Mouse (Mus musculus) left cerebral cortex, adult 18-20 months (tissue): ENCODE results near the gene Hexim1. TPM values are rescaled to one million over a fixed set of nuclear protein-coding genes. Genes with fewer than 3 reads are reported as not detected.

Experiments used
- DNase-seq, 2 experiments: peaks; one replicate each; pipeline ENCODE4 v3.0.0; 2021 to 2022; ENCODE audit warnings: low spot score in 2 of 2, mixed read lengths in 1 of 2
- long read RNA-seq, 2 experiments: library from polyadenylated mRNA; stranded (forward); transcript quantifications; one replicate each; pipeline ENCODE4 v2.0.0; 2021
- total RNA-seq, 2 experiments: library from RNA; stranded (reverse); gene quantifications; 2 replicates each; pipeline ENCODE4 v1.2.3; 2021

The Hexim1 gene
- total RNA-seq, result 10 to 100 TPM; 42.6 to 52.8 TPM
- long read RNA-seq, experiment 1, transcript Hexim1-201 (1 exons, 3,495 nt), result major isoform, 17 of 17 reads
- long read RNA-seq, experiment 1, partial matches to known transcripts, result 0 of 17 reads
- long read RNA-seq, experiment 1, other reads (novel, unspliced or antisense), result 0 of 17 reads
- long read RNA-seq, experiment 2, transcript Hexim1-201 (1 exons, 3,495 nt), result major isoform, 20 of 20 reads
- long read RNA-seq, experiment 2, partial matches to known transcripts, result 0 of 20 reads
- long read RNA-seq, experiment 2, other reads (novel, unspliced or antisense), result 0 of 20 reads

DNA sequence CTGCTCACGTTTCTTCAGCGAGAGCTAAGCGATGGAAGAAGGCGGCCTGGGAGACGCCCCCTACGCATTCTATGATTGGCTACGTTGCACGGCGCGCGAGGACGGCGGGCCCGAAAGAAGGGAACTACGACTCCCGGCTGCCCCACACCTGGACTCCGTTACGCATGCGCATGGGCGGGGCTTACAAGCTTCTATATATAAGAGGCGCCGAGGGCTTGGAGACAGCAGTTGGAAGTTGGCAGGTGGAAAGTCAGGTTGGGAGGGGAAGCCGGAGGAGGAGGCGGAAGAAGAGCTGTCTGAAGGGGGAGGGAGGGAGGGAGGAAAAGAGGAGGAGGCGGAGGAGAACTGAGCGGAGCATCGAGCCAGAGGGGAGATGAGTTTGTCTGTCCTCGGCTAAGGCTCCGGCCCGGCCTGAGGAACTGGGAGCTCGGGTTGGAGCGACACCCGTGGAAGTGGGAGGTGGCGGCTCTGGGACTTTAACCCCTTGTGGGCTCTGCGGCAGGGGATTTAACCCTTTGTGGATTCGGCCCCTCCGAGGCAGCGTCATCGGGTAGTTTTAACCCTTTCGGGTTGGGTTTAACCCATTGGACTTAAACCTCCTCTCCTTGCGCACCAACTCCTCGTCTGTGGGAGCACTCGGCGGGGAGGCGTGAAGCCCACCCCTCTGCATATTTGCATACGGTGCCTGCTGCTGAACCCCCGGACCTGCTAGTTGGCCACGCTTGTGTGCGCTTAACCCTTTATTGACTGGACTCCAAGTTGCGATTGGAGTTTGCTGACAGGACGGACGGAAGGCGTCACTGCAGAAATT is at the start of gene Hexim1:
TSS of gene Hexim1 (plus strand) at position 224 of the 811 bp plus-strand sequence.
- DNase-seq, result peak; percentile 99

DNA sequence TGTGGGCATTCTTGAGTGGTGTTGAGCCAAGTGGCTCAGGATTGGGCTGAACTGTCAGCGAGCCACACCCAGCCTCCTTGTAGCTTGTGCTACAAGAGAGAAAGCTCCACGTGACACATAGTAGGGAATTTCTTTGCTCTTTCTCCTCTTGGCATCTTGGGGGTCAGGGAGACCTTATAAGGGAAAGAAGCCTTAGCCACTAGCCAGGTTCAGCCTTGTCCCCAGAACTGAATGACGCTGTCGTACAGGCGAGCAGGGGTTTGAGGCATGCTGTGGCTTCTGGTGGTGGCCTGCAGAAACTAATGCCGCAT is 49.0 kb upstream of the Hexim1 start:
- DNase-seq, result no peak

DNA sequence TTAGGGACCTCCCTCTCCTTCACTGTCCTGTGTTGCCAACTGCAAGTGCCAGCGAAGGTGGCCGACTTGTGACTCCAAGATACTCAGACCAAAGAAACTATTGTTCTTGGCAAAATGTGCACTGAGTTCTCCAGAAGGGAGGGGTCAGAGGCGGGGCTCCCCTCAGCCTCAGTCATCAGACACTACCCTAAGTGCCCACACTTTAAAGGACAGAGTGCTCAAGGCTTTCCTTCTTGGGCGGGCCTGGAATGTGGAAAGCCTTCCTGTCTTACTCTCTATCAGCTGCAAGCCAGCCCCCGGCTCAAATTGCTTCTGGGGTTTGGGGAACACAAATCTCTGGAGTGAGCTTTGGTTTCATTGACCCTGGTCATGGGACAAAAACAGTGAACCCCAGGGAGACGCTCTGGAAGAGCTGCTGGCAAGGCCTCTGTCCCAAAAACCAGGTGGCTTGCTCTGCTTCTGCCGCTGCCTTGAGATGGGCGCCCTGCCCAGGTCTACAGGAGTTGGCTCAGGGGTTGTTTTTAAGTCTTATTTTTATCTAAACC is 48.5 kb upstream of the Hexim1 start:
- no peak for DNase-seq

DNA sequence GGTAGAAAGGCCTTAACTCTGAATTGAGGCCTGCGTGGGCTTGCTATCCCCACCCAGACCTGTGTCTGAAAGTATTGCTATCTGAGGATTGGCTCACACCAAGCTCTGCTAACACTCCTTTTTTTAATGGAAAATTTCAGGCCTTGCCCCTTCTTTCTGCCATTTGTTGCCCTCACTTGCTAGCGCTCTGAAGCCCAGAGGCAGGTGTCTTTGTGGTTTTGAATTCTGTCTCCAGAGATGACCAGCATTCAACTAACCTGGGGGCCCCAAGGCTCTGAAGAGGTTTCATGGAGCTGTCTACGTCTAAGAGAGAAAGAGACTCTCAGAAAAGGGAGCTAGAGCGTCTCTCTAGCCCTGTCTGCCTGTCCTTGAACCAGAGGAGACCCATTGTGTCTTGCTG is 47.8 kb upstream of the Hexim1 start:
- DNase-seq, result no peak

DNA sequence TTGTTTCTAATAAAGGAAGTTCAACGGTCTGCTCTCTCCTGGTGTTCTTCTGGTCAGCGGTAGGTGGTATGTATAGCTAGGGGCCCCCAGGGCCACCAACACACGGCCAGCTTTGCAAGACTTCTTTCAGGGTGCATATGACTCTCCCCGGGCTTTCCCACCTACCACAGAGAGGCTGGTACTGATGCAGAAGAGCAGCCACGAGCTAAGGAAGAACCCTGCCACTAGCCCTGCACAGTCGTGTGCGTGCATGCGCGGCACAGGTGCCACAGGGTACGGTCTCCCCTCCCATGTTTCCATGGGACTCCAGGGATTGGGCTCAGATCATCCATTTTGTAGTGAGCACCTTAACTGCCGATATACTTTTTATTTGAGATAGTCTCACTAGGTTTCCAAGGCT is 47.1 kb upstream of the Hexim1 start:
- no peak for DNase-seq

DNA sequence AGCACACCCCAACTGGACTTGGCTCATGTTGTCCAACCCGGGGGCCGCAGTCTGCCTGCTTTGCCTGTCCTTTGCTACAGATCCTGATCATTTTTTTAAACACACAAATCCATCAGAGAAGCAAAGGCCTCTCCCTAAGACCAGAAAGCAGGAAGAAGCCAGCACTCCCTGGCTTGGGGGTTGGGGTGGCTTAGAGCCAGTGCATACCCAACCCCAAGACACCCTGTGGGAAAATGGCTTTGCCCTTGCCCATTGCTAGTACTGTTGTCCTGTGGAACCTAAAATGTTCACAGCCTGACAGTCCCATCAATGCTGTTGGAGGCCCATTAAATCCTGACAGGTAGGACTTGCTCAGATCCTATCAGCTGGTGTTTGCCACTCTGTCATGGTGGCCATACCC is 46.3 kb upstream of the Hexim1 start:
- no peak for DNase-seq

DNA sequence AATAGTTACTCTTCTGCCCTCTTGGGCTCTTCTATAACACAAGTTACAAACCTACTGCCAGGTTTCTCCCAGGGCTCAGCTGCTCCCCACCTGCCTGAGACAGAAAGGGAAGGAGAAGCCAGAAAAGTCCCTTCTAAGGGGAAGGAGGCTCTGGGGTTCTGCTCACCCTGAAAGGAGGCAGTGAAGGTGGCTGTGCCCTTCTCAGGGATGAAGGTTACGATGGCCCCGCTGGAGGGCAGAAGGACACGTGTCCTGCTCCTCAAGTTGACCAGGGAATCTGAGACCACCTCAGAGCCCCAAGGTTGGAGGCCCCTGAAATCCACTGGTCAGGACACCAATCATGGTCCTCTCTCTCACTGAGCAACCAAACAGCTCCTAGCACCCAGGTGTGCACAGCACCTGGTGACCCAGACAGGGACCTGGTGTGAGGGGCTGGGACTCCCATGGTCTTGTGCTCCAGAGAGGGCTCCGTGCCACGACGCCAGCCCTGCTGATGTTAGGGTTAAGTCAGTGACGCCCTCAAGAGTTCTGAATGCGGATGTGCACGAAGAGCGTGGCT is 45.6 kb upstream of the Hexim1 start:
- no peak for DNase-seq

DNA sequence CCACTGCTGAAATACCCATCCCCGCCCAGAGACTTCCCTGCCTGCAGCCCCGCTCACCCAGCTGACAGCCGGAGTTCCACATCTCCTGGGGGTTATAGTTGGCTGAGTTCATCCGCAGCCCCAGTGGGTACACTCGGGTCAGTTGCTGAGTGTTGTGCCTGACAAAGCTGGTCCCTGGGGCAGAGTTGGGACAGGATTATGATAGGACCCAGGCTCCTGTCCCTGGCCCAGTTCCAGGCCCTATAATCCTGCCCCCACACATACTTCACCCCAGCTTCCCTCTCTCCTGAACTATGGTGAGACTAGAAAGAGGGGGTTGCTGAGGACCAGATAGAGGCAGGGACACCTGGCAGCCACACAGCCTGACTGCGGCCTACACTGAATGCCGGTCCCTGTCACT is 42.4 kb upstream of the Hexim1 start:
- no peak for DNase-seq

DNA sequence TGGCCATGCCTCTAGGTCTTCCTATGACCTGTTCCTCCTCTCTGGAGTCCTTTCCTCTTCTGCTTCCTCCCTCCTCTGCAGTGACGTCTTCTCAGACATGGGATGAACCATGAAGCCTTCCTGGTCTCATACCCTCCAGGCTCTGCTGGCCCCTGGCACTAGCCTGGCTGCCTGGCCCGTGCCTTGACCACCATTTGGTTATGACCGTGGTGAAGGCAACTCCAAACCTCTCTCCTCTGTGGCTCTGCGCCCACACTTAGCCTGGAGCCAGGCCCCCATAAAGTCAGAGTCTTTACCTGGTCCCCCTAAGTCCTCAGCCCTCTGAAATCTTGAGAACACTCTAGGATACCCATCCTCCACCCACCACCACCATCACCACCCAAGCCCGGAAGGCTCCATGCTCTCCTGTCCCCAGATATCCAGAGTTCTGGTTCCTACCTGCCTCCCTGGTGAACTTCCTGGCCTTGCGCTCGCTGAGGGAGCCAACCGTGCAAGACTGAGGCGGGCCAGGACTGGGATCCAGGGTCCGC is 41.8 kb upstream of the Hexim1 start:
- no peak for DNase-seq

DNA sequence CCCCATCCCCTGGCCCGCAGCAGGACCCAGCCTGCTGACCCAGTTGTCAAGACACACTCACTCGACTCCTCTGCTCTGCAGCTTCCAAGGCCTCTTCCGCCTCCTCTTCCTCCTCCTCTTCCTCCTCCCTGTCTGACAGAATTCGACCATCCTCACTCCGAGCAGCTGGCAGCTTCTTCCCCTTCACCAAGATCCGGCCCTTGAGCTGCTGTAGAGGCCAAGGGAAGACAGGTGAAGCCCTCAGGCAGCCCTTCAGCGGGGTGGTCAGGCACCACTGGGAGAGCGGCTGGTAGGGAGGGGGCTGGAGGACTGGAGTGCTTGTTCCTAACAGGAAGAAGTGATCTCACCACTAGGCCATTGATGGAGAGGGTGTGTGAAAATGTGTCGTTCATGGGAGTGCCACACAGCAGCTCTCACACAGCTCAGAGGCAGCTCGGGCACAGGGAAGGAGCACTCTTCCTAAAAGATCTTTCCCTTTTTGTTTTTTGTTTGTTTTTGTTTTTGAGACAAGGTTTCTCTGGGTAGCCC is 41.2 kb upstream of the Hexim1 start:
- no peak for DNase-seq

DNA sequence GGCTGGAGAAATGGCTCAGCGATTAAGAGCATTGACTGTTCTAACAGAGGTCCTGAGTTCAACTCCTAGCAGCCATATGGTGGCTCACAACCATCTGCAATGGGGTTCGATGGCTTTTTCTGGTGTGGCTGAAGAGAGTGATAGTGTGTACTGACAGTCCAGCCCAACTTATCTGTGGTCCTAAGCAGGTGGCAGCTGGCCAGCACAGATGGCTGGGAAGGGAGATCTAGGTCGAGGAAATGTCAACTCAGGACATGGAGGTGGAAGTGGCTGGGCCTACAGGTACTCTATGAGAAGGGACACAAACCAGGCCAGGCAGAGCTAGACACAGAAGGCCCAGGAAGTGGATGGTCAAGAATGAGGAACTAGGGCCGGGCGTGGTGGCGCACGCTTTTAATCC is 40.0 kb upstream of the Hexim1 start:
- no peak for DNase-seq

DNA sequence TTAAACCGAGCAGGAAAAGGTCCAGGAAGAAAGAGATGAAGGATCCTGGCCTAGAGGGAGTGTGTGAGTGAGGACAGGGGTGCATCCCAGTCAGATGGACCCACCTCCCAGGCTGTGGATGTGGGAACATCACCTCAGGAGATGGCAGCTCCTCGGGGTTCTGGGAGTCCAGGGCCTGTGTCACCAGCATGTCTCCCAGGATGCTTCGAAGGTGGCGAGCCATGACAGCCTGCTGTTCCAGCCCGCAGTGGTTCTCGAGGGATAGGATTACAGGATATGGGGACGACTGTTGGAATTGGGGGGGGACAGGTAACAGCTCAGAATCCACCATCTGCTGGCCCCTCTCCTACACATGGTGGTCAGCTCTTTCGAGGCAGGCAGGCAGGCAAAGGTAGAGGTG is 39.5 kb upstream of the Hexim1 start:
- no peak for DNase-seq

DNA sequence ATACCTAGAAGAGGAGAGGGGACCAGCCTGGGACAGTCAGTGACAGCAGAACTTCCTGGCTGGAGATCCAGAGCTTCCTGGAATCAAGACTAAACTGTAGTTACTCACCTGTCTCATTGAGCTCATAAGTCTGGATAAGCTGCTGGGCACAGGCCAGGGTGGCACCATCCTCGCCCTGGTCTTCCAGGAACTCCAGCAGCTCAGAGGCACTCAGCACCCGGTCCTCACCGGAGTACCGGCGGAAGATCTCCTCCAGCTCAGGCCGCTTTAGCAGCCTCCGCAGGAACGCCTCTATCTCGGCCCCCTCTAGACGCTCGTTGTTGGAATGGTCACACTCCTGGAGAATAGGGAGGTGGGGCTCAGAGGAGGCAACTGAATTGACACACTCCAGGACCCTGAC is 37.9 kb upstream of the Hexim1 start:
- DNase-seq, result no peak

DNA sequence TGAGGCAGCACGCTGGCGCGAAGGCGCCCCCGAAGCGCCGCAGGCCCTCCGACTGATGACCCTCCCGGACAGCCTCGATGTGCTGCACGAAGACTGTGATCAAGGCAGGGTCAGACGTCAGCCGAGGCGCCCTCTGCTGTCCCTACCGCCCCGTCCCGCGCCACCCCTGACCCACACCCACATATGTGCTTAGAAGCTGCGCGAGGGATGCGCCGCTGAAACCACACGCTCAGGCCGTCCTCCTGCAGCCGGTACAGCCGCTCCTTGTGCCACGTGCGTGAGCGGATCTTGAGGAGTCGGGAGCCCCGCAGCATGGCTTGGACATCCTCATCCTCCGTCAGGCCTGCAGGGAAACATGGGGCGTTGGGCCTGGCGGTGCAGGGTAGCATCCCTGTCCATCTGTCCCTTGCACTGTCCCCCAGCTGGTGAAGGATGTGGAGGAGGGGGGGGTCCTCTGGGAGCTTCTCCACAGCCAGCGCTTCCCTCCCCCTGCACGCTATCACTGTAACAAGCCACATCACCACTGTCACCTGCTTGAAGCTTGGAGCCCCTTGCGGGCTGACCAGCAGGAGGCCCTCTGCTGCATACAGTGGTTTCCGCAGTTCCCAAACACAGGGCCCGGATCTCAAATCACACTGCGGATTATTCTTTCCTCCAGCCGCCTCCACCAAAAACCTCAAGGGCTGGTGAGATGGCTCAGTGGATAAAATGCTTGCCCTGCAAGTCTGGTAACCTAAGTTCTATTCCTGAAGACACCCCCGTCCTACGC is 35.5 kb upstream of the Hexim1 start:
- DNase-seq, result peak in 1 of 2 experiments; percentile 47

DNA sequence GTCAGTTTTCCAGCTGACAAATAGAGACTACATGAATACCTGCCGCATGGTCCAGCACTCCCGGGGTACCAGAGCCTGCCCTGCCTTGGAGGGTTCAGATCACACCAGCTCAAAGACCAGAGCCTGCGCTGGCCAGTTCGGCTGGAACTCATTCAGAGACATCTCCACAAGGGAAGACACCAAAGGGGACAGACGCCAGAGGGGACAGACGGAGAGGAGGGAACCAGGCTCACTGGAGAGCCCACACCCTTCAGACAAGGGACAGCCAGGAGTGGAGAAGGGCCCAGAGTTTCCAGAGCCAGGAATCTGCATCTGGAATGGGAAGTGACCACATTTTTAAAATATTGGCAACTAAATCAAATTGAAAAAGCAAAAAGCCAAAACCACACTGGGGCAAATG is 34.4 kb upstream of the Hexim1 start:
- DNase-seq, result no peak

DNA sequence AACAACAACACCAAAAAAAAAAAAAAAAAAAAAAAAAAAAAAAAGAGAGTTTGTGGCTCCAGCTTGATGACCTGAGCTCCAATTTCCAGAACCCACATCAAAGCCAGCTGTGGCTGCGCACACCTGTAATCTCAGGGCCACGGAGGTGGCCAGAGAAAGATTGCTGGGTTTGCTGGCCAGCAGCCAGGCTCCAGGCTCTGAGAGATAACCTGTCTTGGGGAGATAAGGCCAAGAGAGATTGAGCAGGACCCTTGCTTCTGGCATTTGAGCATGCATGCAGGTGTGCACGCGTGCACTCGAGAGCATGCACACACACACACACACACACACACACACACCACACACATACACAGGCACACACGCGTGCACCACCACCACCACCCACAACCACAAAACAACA is 22.7 kb upstream of the Hexim1 start:
- no peak for DNase-seq

DNA sequence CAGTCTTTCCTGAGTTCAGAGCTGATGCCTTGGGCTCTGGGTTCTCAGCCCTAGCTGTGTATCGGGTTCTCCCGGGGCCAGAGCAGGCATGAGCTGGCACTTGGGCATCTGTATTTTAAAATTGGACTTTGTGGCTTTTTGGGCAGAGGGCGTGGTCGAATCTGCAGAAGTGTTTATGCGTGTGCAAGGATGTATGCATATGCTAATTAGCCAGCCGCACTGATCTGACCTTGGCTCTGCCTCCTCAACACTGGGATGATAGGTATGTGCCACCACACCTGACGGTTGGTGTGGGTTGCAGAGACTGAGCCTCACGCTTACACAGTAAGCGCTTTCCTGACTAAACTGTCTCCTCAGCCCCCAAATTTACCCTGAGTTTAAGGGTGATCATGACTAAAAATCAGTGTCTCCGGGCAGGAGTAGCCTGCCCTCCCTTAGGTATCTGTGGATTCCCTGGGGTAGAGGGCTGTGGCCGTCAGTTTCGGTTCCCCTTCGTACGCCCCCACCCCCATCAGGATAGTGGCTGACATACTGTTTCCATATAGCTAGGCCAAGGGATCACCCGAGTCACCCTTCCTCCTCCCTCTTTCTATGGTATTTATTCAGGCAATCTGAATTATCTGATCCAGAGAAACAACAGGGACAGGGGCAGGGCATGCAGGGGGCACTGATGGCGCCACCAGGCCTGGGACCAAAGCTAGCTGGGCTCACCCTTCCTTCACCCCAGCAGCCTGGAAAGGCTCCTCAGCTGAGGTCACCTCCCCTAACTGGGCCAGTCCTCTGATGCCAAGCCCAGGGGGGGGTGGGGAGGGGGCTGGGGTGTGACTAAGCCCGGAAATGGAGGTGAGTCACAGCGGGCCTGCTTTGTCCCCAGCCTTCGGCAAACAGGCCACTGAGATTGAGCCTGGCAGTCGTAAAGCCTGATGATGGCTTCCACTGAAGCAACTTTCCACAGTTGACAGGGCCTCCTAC is 21.9 kb upstream of the Hexim1 start:
- no peak for DNase-seq

DNA sequence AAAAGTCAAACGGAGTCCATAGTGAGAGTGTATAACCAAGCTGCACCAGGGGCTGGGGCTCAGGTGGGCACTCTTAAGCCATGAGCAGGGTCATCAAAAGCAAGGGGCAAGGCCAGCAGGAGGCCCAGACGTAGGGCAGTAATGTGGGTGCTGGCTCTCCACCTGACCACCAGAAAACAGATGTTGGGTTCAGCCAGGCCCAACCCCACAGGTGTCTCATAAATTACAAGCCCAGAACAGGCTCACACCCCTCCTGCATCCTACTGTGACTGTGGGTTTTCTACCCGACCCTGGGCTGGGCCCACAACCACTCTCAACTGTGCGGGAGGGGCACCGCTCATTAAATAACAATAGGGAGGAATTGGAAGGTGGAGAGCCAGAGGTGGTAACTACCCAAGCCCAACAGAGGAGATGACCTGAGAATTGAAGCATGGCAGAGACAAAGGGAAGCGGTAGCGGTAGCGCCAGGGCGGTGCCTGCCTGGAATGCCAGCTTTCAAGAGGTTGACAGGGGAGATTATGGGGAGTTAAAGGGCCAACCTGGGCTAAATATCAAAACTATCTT is 20.8 kb upstream of the Hexim1 start:
- DNase-seq, result no peak

DNA sequence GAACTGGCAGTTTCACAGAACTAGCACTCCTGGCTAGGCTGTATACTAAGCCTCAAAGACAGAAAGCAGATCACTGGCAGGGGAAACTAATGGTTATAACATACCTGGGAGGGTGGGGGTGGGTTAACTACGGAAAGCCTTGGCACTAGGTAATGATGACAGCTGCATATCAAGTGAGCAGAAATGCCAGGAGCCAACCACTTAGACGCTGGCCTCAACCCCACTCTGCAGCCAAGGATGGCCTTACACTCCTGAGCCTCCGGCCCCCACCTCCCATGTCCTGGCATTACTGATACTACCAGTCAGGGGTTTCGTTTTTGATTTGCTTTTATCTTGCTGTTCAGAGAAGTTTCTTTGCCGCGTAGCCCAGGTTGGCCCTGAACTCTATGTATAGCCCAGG is 20.2 kb upstream of the Hexim1 start:
- DNase-seq, result no peak
